Mouse (Mus musculus): ENCODE measurements around the gene Gopc.
"Not testable (repeated sequence)": the region's sequence is repeated elsewhere in the genome, so short reads cannot be mapped to it uniquely, and the experiment has no call there.

Gene Gopc

GRCm38 (mm10) chr10:52298568-52298967 lies 83.4 kb downstream of the Gopc start:
- DNase-seq (ENCODE audit: low spot score): peak; percentile 66

GRCm38 (mm10) chr10:52295934-52296333 lies 86.0 kb downstream of the Gopc start:
- no peak for DNase-seq (ENCODE audit: low spot score)

- no peak for DNase-seq (ENCODE audit: low spot score)
Measured at GRCm38 (mm10) chr10:52293921-52294577, 87.9 kb downstream of the Gopc start.

DNA sequence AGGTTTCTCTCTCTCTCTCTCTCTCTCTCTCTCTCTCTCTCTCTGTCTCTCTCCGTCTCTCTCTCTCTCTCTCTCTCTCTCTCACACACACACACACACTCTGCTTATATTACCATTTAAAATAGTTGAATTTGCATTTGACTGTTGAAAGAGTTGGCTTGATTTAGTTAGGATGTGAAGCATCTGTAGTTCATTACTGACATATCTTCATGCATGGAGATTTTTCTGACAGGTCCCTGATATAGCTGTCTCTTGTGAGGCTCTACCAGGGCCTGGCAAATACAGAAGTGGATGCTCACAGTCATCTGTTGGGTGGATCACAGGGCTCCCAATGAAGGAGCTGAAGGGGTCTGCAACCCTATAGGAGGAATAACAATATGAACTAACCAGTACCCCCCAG lies 89.5 kb downstream of the Gopc start:
- not testable (repeated sequence) for DNase-seq (ENCODE audit: low spot score)

- DNase-seq (ENCODE audit: low spot score): no peak
Measured at GRCm38 (mm10) chr10:52289261-52289660, 92.7 kb downstream of the Gopc start.

DNA sequence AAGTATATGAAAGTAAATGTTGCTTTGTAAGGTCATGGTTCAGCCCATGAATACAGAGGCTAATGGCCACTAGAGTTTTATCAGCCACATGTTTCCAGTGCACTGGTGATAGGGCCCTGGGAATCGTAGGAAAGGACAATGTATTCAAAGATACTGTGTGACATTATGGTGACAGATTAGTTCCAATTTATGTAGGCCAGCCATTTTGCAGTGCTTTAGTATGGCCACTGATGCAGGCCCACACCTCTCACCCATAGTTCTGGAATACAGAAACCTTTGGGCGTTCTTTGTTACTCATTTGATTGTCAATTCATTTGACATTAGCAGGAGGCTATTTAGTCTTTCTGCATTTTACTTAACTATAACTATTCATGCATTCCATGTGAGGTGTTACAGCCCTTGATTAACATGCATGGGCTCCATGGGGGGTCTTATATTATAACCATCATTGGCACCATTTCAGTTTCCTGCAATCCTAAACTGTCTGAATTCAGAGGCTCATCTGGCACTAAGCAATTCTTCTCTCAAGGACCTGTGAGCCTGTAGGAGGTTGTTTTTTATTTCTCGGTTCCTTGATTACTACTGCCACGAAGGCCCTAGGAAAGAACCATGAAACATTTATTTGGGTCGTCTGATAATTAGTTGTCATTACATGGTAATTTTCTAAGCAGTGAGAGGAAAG lies 93.9 kb downstream of the Gopc start:
- no peak for DNase-seq (ENCODE audit: low spot score)

All from embryo, embryonic 10.5 days (tissue).